16 mouse cellular contexts compared by ENCODE assay signal in genomic region chr4:102630261-102630660, GRCm38 (mm10).
DNase-seq lines count a peak whose midpoint lies in the region; ATAC-seq and TF ChIP-seq lines count a peak whose summit lies in the region.
"Had no signal": no experiment of that assay in that cellular context is flagged by ENCODE, and none has a peak within 500 bp of the region (broad histone marks: within the 10 kb centered on the region; RNA-seq: fewer than 3 reads in every experiment).

No protein-coding gene starts in this region.

- peak overlapping the region; percentile 43 for H3K27ac ChIP-seq in heart, embryonic 13.5 days (replicated peaks)
- no peak overlapping the region; the same call in 1 of the 2 replicates for H3K27ac ChIP-seq in heart, embryonic 12.5 days (ENCODE audit: poor library complexity, severe bottlenecking)
- peak overlapping the region; percentile 24; the same call in 1 of the 2 replicates for H3K27ac ChIP-seq in lung, embryonic 14.5 days (ENCODE audit: low read depth)
- H3K27ac ChIP-seq in heart, postnatal 0 days (ENCODE audit: low read depth) = peak overlapping the region; percentile 22

- H3K4me3 ChIP-seq in heart, embryonic 13.5 days = no peak overlapping the region
- H3K4me3 ChIP-seq in heart, embryonic 12.5 days = no peak overlapping the region
- no peak overlapping the region for H3K4me3 ChIP-seq in lung, embryonic 14.5 days (ENCODE audit: low read depth, low read length)
- H3K4me3 ChIP-seq in heart, postnatal 0 days (ENCODE audit: low read depth, low read length) = no peak overlapping the region
- H3K4me3 ChIP-seq: erythroblast, embryonic 14.5 days had no signal

- peak; percentile 9 for DNase-seq in adrenal gland, adult 2 months
- DNase-seq in adrenal gland, postnatal 36 days = no peak
- DNase-seq in lung, embryonic 14.5 days = peak; percentile 40
- DNase-seq in lung, postnatal 10 days = no peak
- DNase-seq in heart, postnatal 0 days (ENCODE audit: low spot score) = peak; percentile 15
- DNase-seq in thymus, postnatal 14 days = no peak
- DNase-seq: cerebellum, adult 11-12 months; cerebellum, postnatal 25 days; gastrocnemius, postnatal 10 days; liver, postnatal 0 days; thymus, postnatal 36 days had no signal

- ATAC-seq in heart, embryonic 13.5 days (ENCODE audit: extremely low read depth, insufficient number of reproducible peaks, low FRiP score, low TSS enrichment) = no peak
- ATAC-seq in heart, embryonic 12.5 days (ENCODE audit: insufficient number of reproducible peaks, low FRiP score) = no peak
- no peak for ATAC-seq in lung, embryonic 14.5 days (ENCODE audit: insufficient read depth)
- no peak for ATAC-seq in heart, postnatal 0 days (ENCODE audit: insufficient read depth, low read depth)
- ATAC-seq: forebrain, embryonic 16.5 days; liver, postnatal 0 days had no signal

- no peaks in the 10 kb centered on the region for H3K36me3 ChIP-seq in heart, embryonic 13.5 days
- no peaks in the 10 kb centered on the region for H3K36me3 ChIP-seq in heart, embryonic 12.5 days
- H3K36me3 ChIP-seq in lung, embryonic 14.5 days (ENCODE audit: insufficient read depth) = no peaks in the 10 kb centered on the region
- no peaks in the 10 kb centered on the region for H3K36me3 ChIP-seq in heart, postnatal 0 days (replicated peaks; ENCODE audit: control insufficient read depth, insufficient read depth, low read length)

- TF ChIP-seq EP300 in heart, postnatal 0 days (IDR thresholded peaks at IDR 0.05; ENCODE audit: low read depth) = no peak

- no peaks in the 10 kb centered on the region for H3K9me3 ChIP-seq in heart, embryonic 13.5 days
- no peaks in the 10 kb centered on the region for H3K9me3 ChIP-seq in heart, embryonic 12.5 days (replicated peaks)
- no peaks in the 10 kb centered on the region for H3K9me3 ChIP-seq in lung, embryonic 14.5 days (ENCODE audit: low read depth, low read length)
- no peaks in the 10 kb centered on the region for H3K9me3 ChIP-seq in heart, postnatal 0 days (replicated peaks; ENCODE audit: control insufficient read depth, low read length)
- H3K9me3 ChIP-seq: megakaryocyte, embryonic 14.5 days had no signal

- no peaks in the 10 kb centered on the region for H3K27me3 ChIP-seq in heart, embryonic 13.5 days (replicated peaks)
- no peaks in the 10 kb centered on the region for H3K27me3 ChIP-seq in heart, embryonic 12.5 days (replicated peaks)
- no peaks in the 10 kb centered on the region for H3K27me3 ChIP-seq in lung, embryonic 14.5 days (ENCODE audit: insufficient read depth, low read length)
- H3K27me3 ChIP-seq in heart, postnatal 0 days (ENCODE audit: control insufficient read depth, insufficient read depth, low read length) = no peaks in the 10 kb centered on the region

- no peak overlapping the region for H3K4me2 ChIP-seq in heart, embryonic 13.5 days
- no peak overlapping the region for H3K4me2 ChIP-seq in heart, embryonic 12.5 days
- H3K4me2 ChIP-seq in lung, embryonic 14.5 days = no peak overlapping the region
- H3K4me2 ChIP-seq in heart, postnatal 0 days (ENCODE audit: low read depth, low read length) = no peak overlapping the region

- no peak for TF ChIP-seq CTCF in lung, embryonic 14.5 days (IDR thresholded peaks at IDR 0.05; ENCODE audit: low read depth)
- TF ChIP-seq CTCF in heart, postnatal 0 days (IDR thresholded peaks at IDR 0.05; ENCODE audit: low read depth) = no peak

- peaks cover 33% of the 10 kb centered on the region for H3K4me1 ChIP-seq in heart, embryonic 13.5 days
- peaks cover 23% of the 10 kb centered on the region for H3K4me1 ChIP-seq in heart, embryonic 12.5 days (replicated peaks)
- peaks cover 2% of the 10 kb centered on the region; the same call in 1 of the 2 replicates for H3K4me1 ChIP-seq in lung, embryonic 14.5 days (ENCODE audit: insufficient read depth)
- peaks cover 16% of the 10 kb centered on the region for H3K4me1 ChIP-seq in heart, postnatal 0 days (ENCODE audit: control insufficient read depth, insufficient read depth)

- WGBS in heart, embryonic 13.5 days = 30% methylated on average over 6 of the region's 6 CpGs
- 39% methylated on average over 6 of the region's 6 CpGs for WGBS in heart, embryonic 12.5 days
- 37% methylated on average over 6 of the region's 6 CpGs for WGBS in lung, embryonic 14.5 days
- 30% methylated on average over 6 of the region's 6 CpGs for WGBS in heart, postnatal 0 days

- H3K9ac ChIP-seq in heart, embryonic 13.5 days = no peak overlapping the region
- H3K9ac ChIP-seq in heart, embryonic 12.5 days = no peak overlapping the region
- no peak overlapping the region for H3K9ac ChIP-seq in lung, embryonic 14.5 days
- H3K9ac ChIP-seq in heart, postnatal 0 days (replicated peaks; ENCODE audit: low read depth, low read length) = no peak overlapping the region
- H3K9ac ChIP-seq: liver, postnatal 0 days had no signal

Comparison
In these comparisons a context has a peak if more than half of its experiments do, and no peak if none do; other contexts are left out.
1. DNase-seq: peak in adrenal gland, adult 2 months (single experiment), lung, embryonic 14.5 days (single experiment) and heart, postnatal 0 days (single experiment); none in adrenal gland, postnatal 36 days (0 of 2), lung, postnatal 10 days (single experiment) and thymus, postnatal 14 days (single experiment).